Mouse (Mus musculus): Measurements from ENCODE around the gene Slc9c1.

Gene Slc9c1

GRCm38 (mm10) chr16:45625342-45625741, 90.2 kb downstream of the Slc9c1 start:
- DNase-seq (ENCODE audit: low spot score), result no peak

- DNase-seq (ENCODE audit: low spot score), result no peak
Observed at GRCm38 (mm10) chr16:45629497-45630105, 94.5 kb downstream of the Slc9c1 start.

GRCm38 (mm10) chr16:45630347-45630960, 95.3 kb downstream of the Slc9c1 start:
- DNase-seq (ENCODE audit: low spot score), result peak; percentile 87

- no peak for DNase-seq (ENCODE audit: low spot score)
Observed at GRCm38 (mm10) chr16:45632420-45632819, 97.3 kb downstream of the Slc9c1 start.

- no peak for DNase-seq (ENCODE audit: low spot score)
Observed at GRCm38 (mm10) chr16:45635826-45636225, 100.7 kb downstream of the Slc9c1 start.

GRCm38 (mm10) chr16:45640070-45640762, 105.1 kb downstream of the Slc9c1 start:
- DNase-seq (ENCODE audit: low spot score), result no peak

GRCm38 (mm10) chr16:45641301-45641700, 106.2 kb downstream of the Slc9c1 start:
- DNase-seq (ENCODE audit: low spot score), result no peak

- no peak for DNase-seq (ENCODE audit: low spot score)
Observed at GRCm38 (mm10) chr16:45643944-45644343, 108.8 kb downstream of the Slc9c1 start.

GRCm38 (mm10) chr16:45644380-45644779, 109.3 kb downstream of the Slc9c1 start:
- DNase-seq (ENCODE audit: low spot score), result no peak

- no peak for DNase-seq (ENCODE audit: low spot score)
Observed at GRCm38 (mm10) chr16:45651497-45651896, 116.4 kb downstream of the Slc9c1 start.

GRCm38 (mm10) chr16:45653009-45653933, 118.2 kb downstream of the Slc9c1 start:
- peak; percentile 12 for DNase-seq (ENCODE audit: low spot score)

GRCm38 (mm10) chr16:45653934-45654332, 118.8 kb downstream of the Slc9c1 start, which contains the start of gene BC016579:
BC016579 (minus strand) TSS chr16:45654068.
- peak; percentile 10 for DNase-seq (ENCODE audit: low spot score)

GRCm38 (mm10) chr16:45654465-45654864, 119.4 kb downstream of the Slc9c1 start:
- no peak for DNase-seq (ENCODE audit: low spot score)

Data from retina, embryonic 14.5 days (tissue).